Mouse (Mus musculus) frontal cortex, adult 2 months (tissue): ENCODE measurements around the gene Acd. TPM values are rescaled to one million over a fixed set of nuclear protein-coding genes. Genes with fewer than 3 reads are reported as not detected.

Experiments used
- DNase-seq, 2 experiments: peaks; one replicate each; pipeline ENCODE4 v3.0.0; 2022; ENCODE audit warnings: low spot score in 1 of 2; ENCODE audit errors: extremely low spot score in 1 of 2
- polyA plus RNA-seq: library from polyadenylated mRNA; depleted of rRNA; stranded (reverse); fragments of >200 nt; gene quantifications from 2 replicates; pipeline ENCODE4 v1.2.3, GENCODE M21; 2012; rRNA removed

Acd gene
- polyA plus RNA-seq, 1 experiment: 42.5 TPM

- peak in 1 of 2 experiments; percentile 38 for DNase-seq
Measured at GRCm38 (mm10) chr8:105661167-105661566, 39.7 kb downstream of the Acd start.

GRCm38 (mm10) chr8:105657641-105658040 lies 43.3 kb downstream of the Acd start:
- DNase-seq: no peak

- DNase-seq: no peak
Measured at GRCm38 (mm10) chr8:105648929-105649328, 52.0 kb downstream of the Acd start.

Other genes with a start within 250 kb of the Acd start
- gene Tppp3, start 229.6 kb downstream of the Acd start, polyA plus RNA-seq: 66.7 and 76.4 TPM in 2 replicates
- gene Zdhhc1, start 204.2 kb downstream of the Acd start, polyA plus RNA-seq: 75.3 and 75.7 TPM in 2 replicates
- 0.21 and 0.22 TPM in 2 replicates for gene Hsd11b2, start 182.3 kb downstream of the Acd start, polyA plus RNA-seq
- 334 and 339 TPM in 2 replicates for gene Atp6v0d1, start 135.1 kb downstream of the Acd start, polyA plus RNA-seq
- gene Ripor1, start 95.8 kb downstream of the Acd start, polyA plus RNA-seq: 52.0 and 52.1 TPM in 2 replicates
- gene Ctcf, start 64.5 kb downstream of the Acd start, polyA plus RNA-seq: 34.9 and 37.1 TPM in 2 replicates
- gene Agrp, start 63.7 kb downstream of the Acd start, polyA plus RNA-seq: 0.25 and 0.36 TPM in 2 replicates
- 33.6 and 37.2 TPM in 2 replicates for gene Carmil2, start 14.8 kb downstream of the Acd start, polyA plus RNA-seq
- 49.5 and 57.0 TPM in 2 replicates for gene Pard6a, start within 50 bp of the Acd start, polyA plus RNA-seq
- gene 4933405L10Rik, start 6.6 kb upstream of the Acd start, polyA plus RNA-seq: 0.38 and 0.92 TPM in 2 replicates
- 15.6 and 16.0 TPM in 2 replicates for gene Enkd1, start 7.1 kb upstream of the Acd start, polyA plus RNA-seq
- gene Gfod2, start 57.6 kb upstream of the Acd start, polyA plus RNA-seq: 18.1 and 21.5 TPM in 2 replicates
- gene Ranbp10, start 126.2 kb upstream of the Acd start, polyA plus RNA-seq: 24.2 and 28.5 TPM in 2 replicates
- gene Tsnaxip1, start 126.6 kb upstream of the Acd start, polyA plus RNA-seq: 0.17 TPM in 1 of 2 replicates, not detected in the other
- 31.5 and 32.3 TPM in 2 replicates for gene Cenpt, start 152.2 kb upstream of the Acd start, polyA plus RNA-seq
- 47.0 and 47.1 TPM in 2 replicates for gene Thap11, start 154.0 kb upstream of the Acd start, polyA plus RNA-seq
- 79.7 and 94.9 TPM in 2 replicates for gene Nutf2, start 159.5 kb upstream of the Acd start, polyA plus RNA-seq
- gene Edc4, start 179.8 kb upstream of the Acd start, polyA plus RNA-seq: 71.6 and 78.3 TPM in 2 replicates
- 4.2 and 8.1 TPM in 2 replicates for gene Nrn1l, start 192.5 kb upstream of the Acd start, polyA plus RNA-seq
- 13.3 TPM in 2 replicates for gene Pskh1, start 199.3 kb upstream of the Acd start, polyA plus RNA-seq
- gene Ctrl, start 232.8 kb upstream of the Acd start, polyA plus RNA-seq: 4.5 and 4.9 TPM in 2 replicates
- gene Psmb10, start 237.3 kb upstream of the Acd start, polyA plus RNA-seq: 115 and 125 TPM in 2 replicates
- gene Lcat, start 242.3 kb upstream of the Acd start, polyA plus RNA-seq: 75.1 and 75.6 TPM in 2 replicates